Mouse (Mus musculus) kidney, postnatal 10 days (tissue): ENCODE data around the gene Fyb.
"Not testable (repeated sequence)": the region's sequence is repeated elsewhere in the genome, so short reads cannot be mapped to it uniquely, and the experiment has no call there.

Experiments used
- DNase-seq: peaks from one replicate; pipeline ENCODE4 v3.0.0; 2021; ENCODE audit warnings: mixed read lengths

The Fyb gene

GRCm38 (mm10) chr15:6562629-6563028 is 40.0 kb downstream of the Fyb start:
- DNase-seq: no peak

- peak; percentile 89 for DNase-seq
Observed at GRCm38 (mm10) chr15:6564977-6565421, 42.3 kb downstream of the Fyb start.

- DNase-seq: no peak
Observed at GRCm38 (mm10) chr15:6565873-6566272, 43.2 kb downstream of the Fyb start.

GRCm38 (mm10) chr15:6567993-6568392 is 45.3 kb downstream of the Fyb start:
- no peak for DNase-seq

GRCm38 (mm10) chr15:6568605-6569004 is 46.0 kb downstream of the Fyb start:
- no peak for DNase-seq

GRCm38 (mm10) chr15:6569074-6569473 is 46.4 kb downstream of the Fyb start:
- no peak for DNase-seq

GRCm38 (mm10) chr15:6570164-6570861 is 47.7 kb downstream of the Fyb start:
- no peak for DNase-seq

GRCm38 (mm10) chr15:6570876-6571275 is 48.2 kb downstream of the Fyb start:
- DNase-seq: peak; percentile 77

GRCm38 (mm10) chr15:6574283-6574960 is 51.8 kb downstream of the Fyb start:
- DNase-seq: no peak

GRCm38 (mm10) chr15:6577971-6578370 is 55.3 kb downstream of the Fyb start:
- DNase-seq: no peak

- no peak for DNase-seq
Observed at GRCm38 (mm10) chr15:6578654-6579053, 56.0 kb downstream of the Fyb start.

- no peak for DNase-seq
Observed at GRCm38 (mm10) chr15:6579194-6579768, 56.6 kb downstream of the Fyb start.

GRCm38 (mm10) chr15:6579769-6580261 is 57.2 kb downstream of the Fyb start:
- DNase-seq: no peak

GRCm38 (mm10) chr15:6584645-6585044 is 62.0 kb downstream of the Fyb start:
- DNase-seq: no peak

- DNase-seq: not testable (repeated sequence)
Observed at GRCm38 (mm10) chr15:6586351-6586750, 63.7 kb downstream of the Fyb start.

- no peak for DNase-seq
Observed at GRCm38 (mm10) chr15:6587526-6587925, 64.9 kb downstream of the Fyb start.

- DNase-seq: no peak
Observed at GRCm38 (mm10) chr15:6588192-6588591, 65.5 kb downstream of the Fyb start.

GRCm38 (mm10) chr15:6590846-6591451 is 68.3 kb downstream of the Fyb start:
- DNase-seq: no peak

- DNase-seq: no peak
Observed at GRCm38 (mm10) chr15:6591527-6591926, 68.9 kb downstream of the Fyb start.

- no peak for DNase-seq
Observed at GRCm38 (mm10) chr15:6592561-6593253, 70.1 kb downstream of the Fyb start.

GRCm38 (mm10) chr15:6593254-6593623 is 70.6 kb downstream of the Fyb start:
- no peak for DNase-seq

GRCm38 (mm10) chr15:6598626-6599025 is 76.0 kb downstream of the Fyb start:
- DNase-seq: no peak

GRCm38 (mm10) chr15:6600314-6600713 is 77.7 kb downstream of the Fyb start:
- no peak for DNase-seq
